Mouse (Mus musculus): ENCODE measurements at regions not wholly inside any gene's neighbourhood (a gene's known extent, or its start where the extent isn't known, plus 50 kb on each side); places are given as distances from the start of the nearest gene placed in this dataset.
A peak's percentile ranks its signal among the peaks of the same experiment; 100 is the strongest.

- H3K4me1 ChIP-seq (replicated peaks; ENCODE audit: control insufficient read depth, insufficient read depth, low read length) = no peaks in the 10 kb centered on the region
- H3K4me2 ChIP-seq (ENCODE audit: low read depth, low read length, severe bottlenecking) = no peak overlapping the region
- WGBS = 72% methylated on average over 3 of the region's 3 CpGs
- DNase-seq (ENCODE audit: low spot score) (no peak), ATAC-seq (replicated peaks; ENCODE audit: low FRiP score) (no peak)
- no peak overlapping the region for H3K4me3 ChIP-seq (ENCODE audit: low read depth, low read length)
- H3K27me3 ChIP-seq (ENCODE audit: control insufficient read depth, insufficient read depth, low read length) = no peaks in the 10 kb centered on the region
- no peaks in the 10 kb centered on the region for H3K9me3 ChIP-seq (ENCODE audit: control insufficient read depth, low read length)
- H3K9ac ChIP-seq (ENCODE audit: low read length) = no peak overlapping the region
- H3K36me3 ChIP-seq (ENCODE audit: control insufficient read depth, insufficient read depth, low read length) = no peaks in the 10 kb centered on the region
- H3K27ac ChIP-seq (ENCODE audit: low read depth, low read length) = no peak overlapping the region
These were observed 510.6 kb upstream of the Cdh7 start for GRCm38 (mm10) chr1:109471671-109472070.

GRCm38 (mm10) chr1:109481387-109481786 lies 500.8 kb upstream of the Cdh7 start:
- H3K4me2 ChIP-seq (ENCODE audit: low read depth, low read length, severe bottlenecking) = no peak overlapping the region
- H3K36me3 ChIP-seq (ENCODE audit: control insufficient read depth, insufficient read depth, low read length) = no peaks in the 10 kb centered on the region
- WGBS = 84% methylated on average over 3 of the region's 3 CpGs
- no peaks in the 10 kb centered on the region for H3K27me3 ChIP-seq (ENCODE audit: control insufficient read depth, insufficient read depth, low read length)
- no peak overlapping the region for H3K9ac ChIP-seq (ENCODE audit: low read length)
- DNase-seq (ENCODE audit: low spot score) (no peak), ATAC-seq (replicated peaks; ENCODE audit: low FRiP score) (no peak)
- no peaks in the 10 kb centered on the region for H3K9me3 ChIP-seq (ENCODE audit: control insufficient read depth, low read length)
- no peak overlapping the region for H3K27ac ChIP-seq (ENCODE audit: low read depth, low read length)
- H3K4me1 ChIP-seq (replicated peaks; ENCODE audit: control insufficient read depth, insufficient read depth, low read length) = no peaks in the 10 kb centered on the region
- no peak overlapping the region for H3K4me3 ChIP-seq (ENCODE audit: low read depth, low read length)

GRCm38 (mm10) chr1:109495936-109496335 lies 486.3 kb upstream of the Cdh7 start:
- H3K27ac ChIP-seq (ENCODE audit: low read depth, low read length) = no peak overlapping the region
- ATAC-seq (replicated peaks; ENCODE audit: low FRiP score) (no peak), DNase-seq (ENCODE audit: low spot score) (no peak)
- no peaks in the 10 kb centered on the region for H3K27me3 ChIP-seq (ENCODE audit: control insufficient read depth, insufficient read depth, low read length)
- no peaks in the 10 kb centered on the region for H3K9me3 ChIP-seq (ENCODE audit: control insufficient read depth, low read length)
- no peak overlapping the region for H3K4me3 ChIP-seq (ENCODE audit: low read depth, low read length)
- 62% methylated on average over 1 of the region's 1 CpGs for WGBS
- no peaks in the 10 kb centered on the region for H3K36me3 ChIP-seq (ENCODE audit: control insufficient read depth, insufficient read depth, low read length)
- H3K4me1 ChIP-seq (replicated peaks; ENCODE audit: control insufficient read depth, insufficient read depth, low read length) = no peaks in the 10 kb centered on the region
- H3K9ac ChIP-seq (ENCODE audit: low read length) = no peak overlapping the region
- no peak overlapping the region for H3K4me2 ChIP-seq (ENCODE audit: low read depth, low read length, severe bottlenecking)

- no peaks in the 10 kb centered on the region for H3K27me3 ChIP-seq (ENCODE audit: control insufficient read depth, insufficient read depth, low read length)
- ATAC-seq (replicated peaks; ENCODE audit: low FRiP score) (no peak), DNase-seq (ENCODE audit: low spot score) (no peak)
- no peaks in the 10 kb centered on the region for H3K4me1 ChIP-seq (replicated peaks; ENCODE audit: control insufficient read depth, insufficient read depth, low read length)
- 91% methylated on average over 1 of the region's 1 CpGs for WGBS
- no peak overlapping the region for H3K27ac ChIP-seq (ENCODE audit: low read depth, low read length)
- no peaks in the 10 kb centered on the region for H3K9me3 ChIP-seq (ENCODE audit: control insufficient read depth, low read length)
- no peak overlapping the region for H3K4me3 ChIP-seq (ENCODE audit: low read depth, low read length)
- no peak overlapping the region for H3K9ac ChIP-seq (ENCODE audit: low read length)
- no peaks in the 10 kb centered on the region for H3K36me3 ChIP-seq (ENCODE audit: control insufficient read depth, insufficient read depth, low read length)
- no peak overlapping the region for H3K4me2 ChIP-seq (ENCODE audit: low read depth, low read length, severe bottlenecking)
These were observed 469.5 kb upstream of the Cdh7 start for GRCm38 (mm10) chr1:109512632-109513259.

GRCm38 (mm10) chr1:109514375-109514774 lies 467.9 kb upstream of the Cdh7 start:
- Histone ChIP-seq H3K27me3 (ENCODE audit: control insufficient read depth, insufficient read depth, low read length) (no peaks in the 10 kb centered on the region), H3K4me1 (replicated peaks; ENCODE audit: control insufficient read depth, insufficient read depth, low read length) (no peaks in the 10 kb centered on the region), H3K9me3 (ENCODE audit: control insufficient read depth, low read length) (no peaks in the 10 kb centered on the region), H3K4me2 (ENCODE audit: low read depth, low read length, severe bottlenecking) (no peak overlapping the region), H3K4me3 (ENCODE audit: low read depth, low read length) (no peak overlapping the region), H3K36me3 (ENCODE audit: control insufficient read depth, insufficient read depth, low read length) (no peaks in the 10 kb centered on the region), H3K9ac (ENCODE audit: low read length) (no peak overlapping the region), H3K27ac (ENCODE audit: low read depth, low read length) (no peak overlapping the region)
- WGBS = 61% methylated on average over 1 of the region's 1 CpGs
- DNase-seq (ENCODE audit: low spot score) (no peak), ATAC-seq (replicated peaks; ENCODE audit: low FRiP score) (peak; percentile 65)
